Mouse (Mus musculus) testis, adult 2 months (tissue): ENCODE data around the gene Trim45. TPM values are rescaled to one million over a fixed set of nuclear protein-coding genes. Genes with fewer than 3 reads are reported as not detected.

Experiments used
- H3K27ac ChIP-seq: fragments of 200-500 bp; 2 replicates; pipeline ENCODE4 v1.5.1; 2012; ENCODE audit warnings: low read depth, low read length; ENCODE audit not compliant: control insufficient read depth, insufficient read depth
- H3K27me3 ChIP-seq: fragments of 200-500 bp; 2 replicates; pipeline ENCODE4 v1.6.1; 2012; ENCODE audit warnings: mild to moderate bottlenecking, low read length, moderate library complexity; ENCODE audit not compliant: control insufficient read depth, insufficient read depth
- H3K36me3 ChIP-seq: fragments of 200-500 bp; 2 replicates; pipeline ENCODE4 v1.6.1; 2012; ENCODE audit warnings: mild to moderate bottlenecking, low read length; ENCODE audit not compliant: control insufficient read depth, insufficient read depth
- H3K4me1 ChIP-seq: fragments of 200-500 bp; 2 replicates; pipeline ENCODE4 v1.6.1; 2012; ENCODE audit warnings: low read length; ENCODE audit not compliant: control insufficient read depth, insufficient read depth
- H3K4me3 ChIP-seq: fragments of 200-500 bp; 2 replicates; pipeline ENCODE4 v1.5.1; 2012; ENCODE audit warnings: low read depth, mild to moderate bottlenecking, low read length, moderate library complexity, mixed read lengths; ENCODE audit not compliant: control insufficient read depth
- CTCF ChIP-seq: fragments of 200-500 bp; IDR thresholded peaks from 2 replicates; pipeline ENCODE4 v1.5.1; 2012; ENCODE audit warnings: low read depth, mild to moderate bottlenecking, inconsistent platforms, low read length, moderate library complexity; ENCODE audit not compliant: control insufficient read depth, insufficient read depth, insufficient replicate concordance
- POLR2A ChIP-seq: fragments of 200-500 bp; IDR thresholded peaks from 2 replicates; pipeline ENCODE4 v1.6.1; 2012; ENCODE audit warnings: low read depth, mild to moderate bottlenecking, inconsistent platforms, low read length, moderate library complexity; ENCODE audit not compliant: control insufficient read depth
- polyA plus RNA-seq: library from polyadenylated mRNA; depleted of rRNA; stranded (reverse); fragments of >200 nt; gene quantifications from 2 replicates; pipeline ENCODE4 v1.2.3, GENCODE M21; 2012

The Trim45 gene
- polyA plus RNA-seq, 1 experiment: 33.7 TPM

DNA sequence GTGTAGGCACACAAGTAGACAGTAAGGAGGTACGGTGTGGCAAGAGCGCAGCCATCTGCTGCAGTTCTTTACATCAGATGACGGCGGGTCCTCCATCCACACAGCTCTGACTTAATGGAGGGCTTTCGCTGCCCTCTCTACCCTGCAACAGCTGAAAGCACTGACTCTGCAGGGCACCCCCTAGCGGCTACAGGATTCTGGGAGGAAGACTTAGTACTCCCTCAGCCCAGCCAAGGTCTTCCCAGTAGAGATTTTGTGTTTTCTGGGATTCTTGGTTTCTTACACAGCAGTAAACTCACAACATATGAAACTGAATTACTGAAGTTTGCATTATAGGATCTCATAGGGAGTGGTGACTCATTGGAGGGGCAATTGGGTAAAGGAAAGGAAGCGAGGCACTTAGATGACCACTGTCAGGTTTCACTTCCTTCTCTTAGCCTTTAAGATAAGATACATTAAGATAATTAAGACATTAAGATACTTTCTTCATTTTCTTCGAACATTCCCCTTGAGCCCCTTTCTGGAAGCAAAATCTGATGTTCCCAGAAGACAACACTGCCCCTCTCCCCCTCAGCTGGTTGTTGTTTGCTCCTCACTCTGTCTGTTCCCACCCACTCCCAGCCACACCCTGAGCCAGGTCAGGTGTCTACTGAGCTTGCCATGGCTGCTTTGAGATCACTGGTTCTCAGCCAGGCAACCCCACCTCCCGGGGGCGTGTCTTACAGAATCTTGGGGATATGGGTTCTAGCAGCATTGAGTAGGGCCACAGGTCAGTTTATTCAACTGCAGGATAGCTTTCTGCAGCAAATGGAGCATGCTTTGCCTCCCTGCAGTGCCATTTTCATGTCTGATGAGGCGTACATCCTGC lies 10.3 kb downstream of the Trim45 start:
- no peaks in the 10 kb centered on the region for H3K27me3 ChIP-seq
- no peak overlapping the region for H3K4me3 ChIP-seq
- TF ChIP-seq POLR2A (no peak), CTCF (no peak)
- H3K27ac ChIP-seq: no peak overlapping the region
- H3K36me3 ChIP-seq: peaks cover 6% of the 10 kb centered on the region
- no peaks in the 10 kb centered on the region for H3K4me1 ChIP-seq

GRCm38 (mm10) chr3:100935521-100935920 lies 13.5 kb downstream of the Trim45 start:
- H3K36me3 ChIP-seq: peaks cover 3% of the 10 kb centered on the region
- TF ChIP-seq POLR2A: no peak
- TF ChIP-seq CTCF: no peak
- no peak overlapping the region for H3K27ac ChIP-seq
- no peaks in the 10 kb centered on the region for H3K27me3 ChIP-seq
- H3K4me3 ChIP-seq: no peak overlapping the region
- no peaks in the 10 kb centered on the region for H3K4me1 ChIP-seq

- Histone ChIP-seq H3K27ac (no peak overlapping the region), H3K4me3 (no peak overlapping the region), H3K27me3 (no peaks in the 10 kb centered on the region), H3K36me3 (peaks cover 3% of the 10 kb centered on the region), H3K4me1 (no peaks in the 10 kb centered on the region)
- no peak for TF ChIP-seq CTCF
- TF ChIP-seq POLR2A: no peak
These were observed 14.2 kb downstream of the Trim45 start for GRCm38 (mm10) chr3:100936201-100936600.

DNA sequence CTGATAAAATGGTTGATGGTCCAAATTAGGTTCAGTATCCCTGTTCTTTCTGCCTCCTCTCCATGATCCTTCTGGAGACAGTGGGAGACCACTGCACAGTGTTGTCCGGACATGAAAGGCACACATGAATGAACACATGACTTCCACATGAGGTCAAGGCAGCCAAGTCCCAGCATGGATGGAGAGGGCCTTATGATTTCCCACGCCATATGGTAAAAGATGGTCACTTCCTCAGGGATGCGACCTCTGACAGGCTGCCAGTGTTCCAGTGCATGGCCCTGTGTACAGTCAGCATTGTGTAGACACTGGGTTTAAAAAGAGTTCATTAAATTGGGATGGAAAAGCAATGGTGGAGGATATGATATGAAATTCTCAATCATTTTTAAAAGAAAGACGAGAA lies 16.2 kb downstream of the Trim45 start:
- H3K27me3 ChIP-seq: no peaks in the 10 kb centered on the region
- H3K27ac ChIP-seq: no peak overlapping the region
- H3K36me3 ChIP-seq: no peaks in the 10 kb centered on the region; the same call in 1 of the 2 replicates
- TF ChIP-seq POLR2A: no peak
- TF ChIP-seq CTCF: no peak
- H3K4me1 ChIP-seq: no peaks in the 10 kb centered on the region
- no peak overlapping the region for H3K4me3 ChIP-seq

- no peak overlapping the region for H3K4me3 ChIP-seq
- no peak overlapping the region for H3K27ac ChIP-seq
- H3K27me3 ChIP-seq: no peaks in the 10 kb centered on the region
- TF ChIP-seq CTCF (no peak), POLR2A (no peak)
- no peaks in the 10 kb centered on the region; the same call in 1 of the 2 replicates for H3K36me3 ChIP-seq
- H3K4me1 ChIP-seq: no peaks in the 10 kb centered on the region
These were observed 18.6 kb downstream of the Trim45 start for GRCm38 (mm10) chr3:100940496-100941037.

GRCm38 (mm10) chr3:100947286-100947685 lies 25.3 kb downstream of the Trim45 start:
- H3K27me3 ChIP-seq: no peaks in the 10 kb centered on the region
- H3K4me1 ChIP-seq: no peaks in the 10 kb centered on the region
- TF ChIP-seq CTCF (no peak), POLR2A (no peak)
- peaks cover 5% of the 10 kb centered on the region for H3K36me3 ChIP-seq
- H3K4me3 ChIP-seq: no peak overlapping the region
- no peak overlapping the region for H3K27ac ChIP-seq

- H3K4me3 ChIP-seq: no peak overlapping the region
- no peaks in the 10 kb centered on the region for H3K27me3 ChIP-seq
- no peaks in the 10 kb centered on the region for H3K4me1 ChIP-seq
- TF ChIP-seq POLR2A: no peak
- TF ChIP-seq CTCF: no peak
- H3K27ac ChIP-seq: no peak overlapping the region
- H3K36me3 ChIP-seq: peaks cover 5% of the 10 kb centered on the region
These were observed 29.5 kb downstream of the Trim45 start for GRCm38 (mm10) chr3:100951531-100951930.

GRCm38 (mm10) chr3:100954616-100955015 lies 32.6 kb downstream of the Trim45 start:
- Histone ChIP-seq H3K27ac (no peak overlapping the region), H3K4me1 (no peaks in the 10 kb centered on the region), H3K4me3 (no peak overlapping the region), H3K27me3 (no peaks in the 10 kb centered on the region), H3K36me3 (peaks cover 1% of the 10 kb centered on the region; the same call in 1 of the 2 replicates)
- no peak for TF ChIP-seq POLR2A
- TF ChIP-seq CTCF: no peak
